Comparison of ENCODE assay signal across 8 mouse cellular contexts in genomic region chrX:162901371-162902039, GRCm38 (mm10). TPM values are rescaled to one million over a fixed set of nuclear protein-coding genes. Genes with fewer than 3 reads are reported as not detected.
DNase-seq lines count a peak whose midpoint lies in the region; ATAC-seq and TF ChIP-seq lines count a peak whose summit lies in the region.

No protein-coding gene starts in this region.

- no peaks in the 10 kb centered on the region for H3K27me3 ChIP-seq in embryonic facial prominence, embryonic 15.5 days
- no peaks in the 10 kb centered on the region for H3K27me3 ChIP-seq in heart, embryonic 14.5 days (ENCODE audit: control insufficient read depth, insufficient read depth, low read length)
- H3K27me3 ChIP-seq in kidney, postnatal 0 days (ENCODE audit: insufficient read depth, low read length), result no peaks in the 10 kb centered on the region
- no peaks in the 10 kb centered on the region for H3K27me3 ChIP-seq in liver, postnatal 0 days (ENCODE audit: insufficient read depth, low read length)
- H3K27me3 ChIP-seq in neural tube, embryonic 11.5 days (ENCODE audit: control insufficient read depth, insufficient read depth, low read length), result no peaks in the 10 kb centered on the region
- H3K27me3 ChIP-seq in stomach, embryonic 16.5 days (ENCODE audit: control insufficient read depth, insufficient read depth, low read length), result no peaks in the 10 kb centered on the region; the same call in 1 of the 2 replicates

- peak; percentile 41 for DNase-seq in CD4-positive helper T cell, adult 2 months (ENCODE audit: low read depth, low spot score)
- DNase-seq in adrenal gland, postnatal 14 days, result peak; percentile 78
- peak; percentile 72 for DNase-seq in kidney, postnatal 0 days (ENCODE audit: low spot score)
- DNase-seq in liver, postnatal 0 days, result peak; percentile 60
- DNase-seq in neural tube, embryonic 11.5 days (ENCODE audit: low spot score), result peak; percentile 46

- TF ChIP-seq CTCF in kidney, postnatal 0 days (IDR thresholded peaks at IDR 0.05; ENCODE audit: low read depth), result no peak
- TF ChIP-seq CTCF in liver, postnatal 0 days (IDR thresholded peaks at IDR 0.05; ENCODE audit: low read depth), result no peak

- peak; percentile 89 for ATAC-seq in embryonic facial prominence, embryonic 15.5 days (ENCODE audit: insufficient number of reproducible peaks, low FRiP score, low TSS enrichment, low read depth)
- peak; percentile 90 for ATAC-seq in heart, embryonic 14.5 days (ENCODE audit: insufficient number of reproducible peaks, insufficient read depth, low FRiP score, low read depth)
- peak; percentile 88 for ATAC-seq in kidney, postnatal 0 days (replicated peaks; ENCODE audit: low FRiP score, low read depth)
- peak; percentile 87 for ATAC-seq in liver, postnatal 0 days
- ATAC-seq in neural tube, embryonic 11.5 days (ENCODE audit: insufficient read depth, low FRiP score, low TSS enrichment), result peak; percentile 87
- peak; percentile 89 for ATAC-seq in stomach, embryonic 16.5 days (ENCODE audit: insufficient read depth, low FRiP score)

- 15% methylated on average over 25 of the region's 25 CpGs for WGBS in embryonic facial prominence, embryonic 15.5 days
- WGBS in heart, embryonic 14.5 days, result 16% methylated on average over 21 of the region's 25 CpGs
- 29% methylated on average over 23 of the region's 25 CpGs for WGBS in kidney, postnatal 0 days
- 20% methylated on average over 20 of the region's 25 CpGs for WGBS in liver, postnatal 0 days (ENCODE audit: insufficient replicate concordance)
- 29% methylated on average over 15 of the region's 25 CpGs for WGBS in neural tube, embryonic 11.5 days
- WGBS in stomach, embryonic 16.5 days, result 13% methylated on average over 23 of the region's 25 CpGs

- peak overlapping the region; percentile 68 for H3K27ac ChIP-seq in embryonic facial prominence, embryonic 15.5 days (replicated peaks)
- H3K27ac ChIP-seq in heart, embryonic 14.5 days (replicated peaks in 1 of 2; ENCODE audit: control insufficient read depth in 1 of 2, insufficient read depth in 1 of 2, low read depth in 2 of 2, low read length in 2 of 2), result peak overlapping the region; percentile 61 to 85
- H3K27ac ChIP-seq in kidney, postnatal 0 days, result peak overlapping the region; percentile 81
- H3K27ac ChIP-seq in liver, postnatal 0 days (ENCODE audit: low read depth), result peak overlapping the region; percentile 92
- no peak overlapping the region for H3K27ac ChIP-seq in neural tube, embryonic 11.5 days (ENCODE audit: low read depth, low read length)
- H3K27ac ChIP-seq in stomach, embryonic 16.5 days (ENCODE audit: low read length), result peak overlapping the region; percentile 88

- no peak for TF ChIP-seq EP300 in liver, postnatal 0 days (IDR thresholded peaks at IDR 0.05; ENCODE audit: low read depth)

- peak overlapping the region; percentile 60 for H3K4me3 ChIP-seq in embryonic facial prominence, embryonic 15.5 days (replicated peaks)
- H3K4me3 ChIP-seq in heart, embryonic 14.5 days (ENCODE audit: control insufficient read depth in 1 of 2, insufficient read depth in 1 of 2, low read depth in 1 of 2, low read length in 2 of 2), result peak overlapping the region; percentile 64 to 86
- H3K4me3 ChIP-seq in kidney, postnatal 0 days (replicated peaks; ENCODE audit: low read depth, low read length), result peak overlapping the region; percentile 59
- peak overlapping the region; percentile 61 for H3K4me3 ChIP-seq in liver, postnatal 0 days (ENCODE audit: low read depth, low read length)
- peak overlapping the region; percentile 54 for H3K4me3 ChIP-seq in neural tube, embryonic 11.5 days (ENCODE audit: low read depth, low read length)
- peak overlapping the region; percentile 64 for H3K4me3 ChIP-seq in stomach, embryonic 16.5 days (replicated peaks; ENCODE audit: low read length)

- H3K9ac ChIP-seq in embryonic facial prominence, embryonic 15.5 days, result peak overlapping the region; percentile 50
- H3K9ac ChIP-seq in heart, embryonic 14.5 days (ENCODE audit: low read length), result peak overlapping the region; percentile 75
- peak overlapping the region; percentile 69 for H3K9ac ChIP-seq in kidney, postnatal 0 days (ENCODE audit: low read depth, low read length)
- peak overlapping the region; percentile 71 for H3K9ac ChIP-seq in liver, postnatal 0 days (replicated peaks)
- peak overlapping the region; percentile 56 for H3K9ac ChIP-seq in neural tube, embryonic 11.5 days (ENCODE audit: low read length)
- H3K9ac ChIP-seq in stomach, embryonic 16.5 days (ENCODE audit: low read length), result peak overlapping the region; percentile 78

- H3K4me1 ChIP-seq in embryonic facial prominence, embryonic 15.5 days, result no peaks in the 10 kb centered on the region; the same call in 1 of the 2 replicates
- H3K4me1 ChIP-seq in heart, embryonic 14.5 days (ENCODE audit: control insufficient read depth in 2 of 2, insufficient read depth in 2 of 2, low read length in 2 of 2), result no peaks in the 10 kb centered on the region
- no peaks in the 10 kb centered on the region for H3K4me1 ChIP-seq in kidney, postnatal 0 days (replicated peaks; ENCODE audit: insufficient read depth, low read length)
- no peaks in the 10 kb centered on the region for H3K4me1 ChIP-seq in liver, postnatal 0 days (ENCODE audit: insufficient read depth)
- H3K4me1 ChIP-seq in neural tube, embryonic 11.5 days (ENCODE audit: control insufficient read depth, insufficient read depth, low read length), result no peaks in the 10 kb centered on the region
- no peaks in the 10 kb centered on the region for H3K4me1 ChIP-seq in stomach, embryonic 16.5 days (ENCODE audit: control insufficient read depth, insufficient read depth, low read length)

- H3K4me2 ChIP-seq in embryonic facial prominence, embryonic 15.5 days (replicated peaks), result peak overlapping the region; percentile 60
- H3K4me2 ChIP-seq in heart, embryonic 14.5 days (ENCODE audit: low read length), result peak overlapping the region; percentile 65
- peak overlapping the region; percentile 62 for H3K4me2 ChIP-seq in kidney, postnatal 0 days (ENCODE audit: low read length)
- H3K4me2 ChIP-seq in liver, postnatal 0 days (ENCODE audit: low read depth, low read length), result peak overlapping the region; percentile 71
- peak overlapping the region; percentile 69 for H3K4me2 ChIP-seq in neural tube, embryonic 11.5 days (ENCODE audit: low read depth)
- H3K4me2 ChIP-seq in stomach, embryonic 16.5 days (ENCODE audit: low read depth, low read length), result peak overlapping the region; percentile 52

- H3K9me3 ChIP-seq in embryonic facial prominence, embryonic 15.5 days (replicated peaks), result no peaks in the 10 kb centered on the region
- no peaks in the 10 kb centered on the region for H3K9me3 ChIP-seq in heart, embryonic 14.5 days (ENCODE audit: control insufficient read depth, low read length)
- H3K9me3 ChIP-seq in kidney, postnatal 0 days (replicated peaks; ENCODE audit: low read length), result no peaks in the 10 kb centered on the region
- no peaks in the 10 kb centered on the region for H3K9me3 ChIP-seq in liver, postnatal 0 days (ENCODE audit: low read length)
- no peaks in the 10 kb centered on the region for H3K9me3 ChIP-seq in neural tube, embryonic 11.5 days (ENCODE audit: control insufficient read depth, low read length)
- H3K9me3 ChIP-seq in stomach, embryonic 16.5 days (replicated peaks; ENCODE audit: control insufficient read depth, low read length), result no peaks in the 10 kb centered on the region

- H3K36me3 ChIP-seq in embryonic facial prominence, embryonic 15.5 days, result no peaks in the 10 kb centered on the region
- no peaks in the 10 kb centered on the region for H3K36me3 ChIP-seq in heart, embryonic 14.5 days (ENCODE audit: control insufficient read depth, insufficient read depth, low read length)
- H3K36me3 ChIP-seq in kidney, postnatal 0 days (ENCODE audit: insufficient read depth, low read length), result no peaks in the 10 kb centered on the region
- H3K36me3 ChIP-seq in liver, postnatal 0 days (replicated peaks; ENCODE audit: insufficient read depth, low read length), result no peaks in the 10 kb centered on the region
- H3K36me3 ChIP-seq in neural tube, embryonic 11.5 days (ENCODE audit: control insufficient read depth, insufficient read depth, low read length), result no peaks in the 10 kb centered on the region
- no peaks in the 10 kb centered on the region for H3K36me3 ChIP-seq in stomach, embryonic 16.5 days (ENCODE audit: control insufficient read depth, insufficient read depth, low read length)

RNA-seq across cellular contexts. Expression of gene Ctps2, which starts 0.5 kb away (rescaled TPM):
- 63.2 and 65.5 TPM in 2 replicates for total RNA-seq in adrenal gland, postnatal 14 days (2021)
- 71.6 and 75.0 TPM in 2 replicates for polyA plus RNA-seq in embryonic facial prominence, embryonic 15.5 days (2015; fragmentation: Nextera tagmentation; extraction: Ambion mirVana)
- 58.3 and 68.3 TPM in 2 replicates for polyA plus RNA-seq in heart, embryonic 14.5 days (2014; fragmentation: Nextera tagmentation; extraction: Ambion mirVana)
- polyA plus RNA-seq in kidney, postnatal 0 days (2015; fragmentation: Nextera tagmentation; extraction: Ambion mirVana), result 83.8 and 90.5 TPM in 2 replicates
- polyA plus RNA-seq in liver, postnatal 0 days (2015; fragmentation: Nextera tagmentation; extraction: Ambion mirVana), result 49.5 and 54.8 TPM in 2 replicates
- 79.2 and 91.3 TPM in 2 replicates for polyA plus RNA-seq in neural tube, embryonic 11.5 days (2014; fragmentation: Nextera tagmentation; extraction: Ambion mirVana)
- 70.0 and 84.5 TPM in 2 replicates for polyA plus RNA-seq in stomach, embryonic 16.5 days (2015; fragmentation: Nextera tagmentation; extraction: Ambion mirVana)

RNA-seq across cellular contexts. Expression of gene Syap1, which starts 13.3 kb away (rescaled TPM):
- 76.5 and 85.3 TPM in 2 replicates for total RNA-seq in adrenal gland, postnatal 14 days (2021)
- 40.2 and 47.1 TPM in 2 replicates for polyA plus RNA-seq in embryonic facial prominence, embryonic 15.5 days (2015; fragmentation: Nextera tagmentation; extraction: Ambion mirVana)
- polyA plus RNA-seq in heart, embryonic 14.5 days (2014; fragmentation: Nextera tagmentation; extraction: Ambion mirVana), result 25.8 and 31.8 TPM in 2 replicates
- polyA plus RNA-seq in kidney, postnatal 0 days (2015; fragmentation: Nextera tagmentation; extraction: Ambion mirVana), result 58.7 and 62.3 TPM in 2 replicates
- polyA plus RNA-seq in liver, postnatal 0 days (2015; fragmentation: Nextera tagmentation; extraction: Ambion mirVana), result 20.5 and 21.5 TPM in 2 replicates
- 35.0 and 39.4 TPM in 2 replicates for polyA plus RNA-seq in neural tube, embryonic 11.5 days (2014; fragmentation: Nextera tagmentation; extraction: Ambion mirVana)
- 33.4 and 39.4 TPM in 2 replicates for polyA plus RNA-seq in stomach, embryonic 16.5 days (2015; fragmentation: Nextera tagmentation; extraction: Ambion mirVana)
